12 mouse cellular contexts compared by ENCODE assay signal in the genomic region with DNA sequence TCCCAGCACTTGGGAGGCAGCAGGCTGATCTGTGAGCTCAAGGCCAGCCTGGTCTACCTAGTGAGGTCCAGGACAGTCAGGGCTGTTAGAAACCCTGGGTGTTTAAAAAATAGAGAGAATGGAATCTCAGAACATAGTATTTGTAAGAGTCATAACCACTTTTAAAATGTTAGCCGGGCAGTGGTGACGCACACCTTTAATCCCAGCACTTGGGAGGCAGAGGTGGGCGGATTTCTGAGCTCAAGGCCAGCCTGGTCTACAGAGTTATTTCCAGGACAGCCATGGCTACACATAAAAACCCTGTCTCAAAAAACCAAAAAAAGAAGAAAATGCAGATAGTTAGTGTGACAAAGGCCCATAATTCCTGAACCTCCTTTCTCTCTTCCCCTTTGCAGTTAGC.
"Had no signal": no experiment of that assay in that cellular context is flagged by ENCODE, and none has a peak within 500 bp of the region (broad histone marks: within the 10 kb centered on the region; RNA-seq: fewer than 3 reads in every experiment).

No protein-coding gene starts in this region.

- DNase-seq: left cerebral cortex, postnatal 4 days; liver; liver, embryonic 13.5 days; liver, postnatal 0 days; lung, adult 18-20 months; lung, adult 2 months; lung, embryonic 14.5 days; lung, postnatal 10 days; lung, postnatal 14 days; lung, postnatal 36 days; lung, postnatal 4 days; midbrain, embryonic 14.5 days had no signal
